Mouse (Mus musculus): ENCODE data around the gene Ctnna3. TPM values are rescaled to one million over a fixed set of nuclear protein-coding genes. Genes with fewer than 3 reads are reported as not detected.

The Ctnna3 gene
- polyA plus RNA-seq, 1 experiment from 2014 or later, result 1.1 TPM

DNA sequence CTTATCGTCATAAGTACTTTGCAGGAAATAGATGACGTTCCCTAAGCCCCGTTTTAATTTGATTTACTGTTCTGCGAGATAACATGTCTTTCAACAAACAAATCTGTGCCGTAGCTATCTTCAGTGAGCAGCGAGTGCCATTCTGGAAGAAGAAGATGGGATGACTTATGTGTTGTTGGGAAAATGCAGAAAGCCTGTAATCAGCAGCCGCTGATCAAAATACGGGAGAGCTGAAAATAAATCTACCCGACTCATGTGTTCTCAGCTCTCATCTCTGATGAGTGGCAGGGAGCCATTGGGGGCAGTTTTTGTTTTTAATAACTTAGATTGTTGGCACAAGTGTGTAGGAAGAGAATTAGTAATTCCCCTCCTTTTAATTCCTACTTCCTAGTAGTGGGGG lies 633.8 kb downstream of the Ctnna3 start:
- no peaks in the 10 kb centered on the region for H3K36me3 ChIP-seq
- H3K4me3 ChIP-seq, result no peak overlapping the region
- 85% methylated on average over 9 of the region's 9 CpGs for WGBS
- H3K9ac ChIP-seq (replicated peaks), result no peak overlapping the region
- H3K27me3 ChIP-seq, result no peaks in the 10 kb centered on the region
- ATAC-seq (replicated peaks), result no peak
- H3K27ac ChIP-seq (replicated peaks), result no peak overlapping the region
- H3K4me1 ChIP-seq, result no peaks in the 10 kb centered on the region
- no peaks in the 10 kb centered on the region for H3K9me3 ChIP-seq
- no peak overlapping the region for H3K4me2 ChIP-seq (replicated peaks)

DNA sequence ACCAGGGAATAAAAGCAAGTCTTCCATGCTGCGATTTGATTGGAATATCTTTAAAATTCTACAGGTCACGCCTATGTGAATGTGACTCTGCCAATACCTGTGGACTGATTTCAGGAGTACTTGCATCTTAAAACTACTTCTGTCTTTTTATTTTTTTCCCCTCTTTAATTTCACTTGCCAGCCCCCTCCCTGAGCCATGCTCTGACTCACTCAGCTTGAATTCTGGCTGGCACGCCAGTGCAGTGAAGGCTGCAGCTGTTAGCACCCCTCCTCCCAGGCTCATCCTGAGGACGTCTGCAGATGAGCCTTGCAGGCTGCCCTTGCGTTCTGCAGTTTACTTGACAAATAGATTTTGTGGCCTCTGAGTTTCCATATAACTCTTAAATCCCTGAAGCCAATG lies 646.0 kb downstream of the Ctnna3 start:
- Histone ChIP-seq H3K4me2 (replicated peaks) (no peak overlapping the region), H3K27me3 (no peaks in the 10 kb centered on the region), H3K27ac (replicated peaks) (no peak overlapping the region), H3K9me3 (no peaks in the 10 kb centered on the region), H3K36me3 (no peaks in the 10 kb centered on the region), H3K9ac (replicated peaks) (no peak overlapping the region), H3K4me1 (peaks cover 15% of the 10 kb centered on the region), H3K4me3 (no peak overlapping the region)
- WGBS, result 40% methylated on average over 5 of the region's 5 CpGs
- ATAC-seq (replicated peaks), result peak; percentile 77

DNA sequence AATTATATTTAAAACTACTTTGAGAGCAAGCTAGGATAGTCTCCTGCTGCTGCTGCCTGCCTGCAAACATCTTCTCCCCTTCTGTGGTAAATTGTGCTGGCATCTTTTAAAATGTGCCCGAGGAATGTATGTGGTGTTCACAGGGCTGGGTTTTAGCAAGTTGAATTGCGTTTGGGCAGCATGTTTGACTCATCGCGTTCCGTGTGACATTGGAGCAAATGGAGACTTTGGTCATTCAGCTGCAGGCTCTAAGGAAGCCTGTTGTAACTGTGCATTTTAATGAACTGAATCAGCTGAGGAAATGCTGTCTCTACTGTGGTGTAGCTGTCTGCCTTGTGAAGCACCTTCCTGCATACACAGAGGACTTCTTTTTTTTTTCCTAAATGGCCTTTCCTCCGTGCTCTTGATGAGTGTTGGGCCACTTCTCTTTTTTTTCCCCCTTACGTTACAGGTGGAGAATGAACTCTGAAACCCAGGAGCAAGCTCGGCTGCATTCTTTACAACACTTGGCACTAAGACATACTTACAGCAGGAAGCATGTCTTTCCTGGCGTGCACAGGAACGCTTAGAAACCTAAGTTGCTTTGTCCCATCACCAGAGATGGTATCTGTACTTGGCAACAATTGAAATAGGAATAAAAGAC lies 646.6 kb downstream of the Ctnna3 start:
- Histone ChIP-seq H3K4me1 (peaks cover 15% of the 10 kb centered on the region), H3K36me3 (no peaks in the 10 kb centered on the region), H3K9me3 (no peaks in the 10 kb centered on the region), H3K9ac (replicated peaks) (no peak overlapping the region), H3K4me3 (no peak overlapping the region), H3K4me2 (replicated peaks) (no peak overlapping the region), H3K27me3 (no peaks in the 10 kb centered on the region), H3K27ac (replicated peaks) (no peak overlapping the region)
- no peak for ATAC-seq (replicated peaks)
- 56% methylated on average over 10 of the region's 10 CpGs for WGBS

DNA sequence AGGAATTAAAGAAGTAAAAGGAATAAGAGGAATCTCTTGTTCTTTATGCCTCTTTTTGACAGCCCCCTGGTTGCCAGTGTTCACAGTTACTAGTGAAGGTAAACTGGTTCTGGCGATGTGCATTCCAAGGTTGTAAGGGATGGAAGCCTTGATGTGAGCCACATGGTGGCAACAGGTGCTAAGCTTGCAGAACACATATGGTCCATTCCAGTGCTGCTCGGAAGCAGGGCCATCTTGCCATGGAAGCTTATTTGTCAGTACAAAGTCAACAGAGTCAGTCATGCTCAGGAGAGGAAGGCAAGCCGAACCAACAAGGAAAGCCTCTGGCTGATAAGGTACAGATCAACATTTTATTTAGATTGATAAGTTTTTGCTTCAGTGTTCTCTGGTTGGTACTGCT lies 652.4 kb downstream of the Ctnna3 start:
- ATAC-seq (replicated peaks), result no peak
- Histone ChIP-seq H3K36me3 (no peaks in the 10 kb centered on the region), H3K9ac (replicated peaks) (no peak overlapping the region), H3K9me3 (no peaks in the 10 kb centered on the region), H3K4me2 (replicated peaks) (no peak overlapping the region), H3K27ac (replicated peaks) (no peak overlapping the region), H3K27me3 (no peaks in the 10 kb centered on the region), H3K4me1 (peaks cover 26% of the 10 kb centered on the region), H3K4me3 (no peak overlapping the region)
- 86% methylated on average over 3 of the region's 3 CpGs for WGBS

DNA sequence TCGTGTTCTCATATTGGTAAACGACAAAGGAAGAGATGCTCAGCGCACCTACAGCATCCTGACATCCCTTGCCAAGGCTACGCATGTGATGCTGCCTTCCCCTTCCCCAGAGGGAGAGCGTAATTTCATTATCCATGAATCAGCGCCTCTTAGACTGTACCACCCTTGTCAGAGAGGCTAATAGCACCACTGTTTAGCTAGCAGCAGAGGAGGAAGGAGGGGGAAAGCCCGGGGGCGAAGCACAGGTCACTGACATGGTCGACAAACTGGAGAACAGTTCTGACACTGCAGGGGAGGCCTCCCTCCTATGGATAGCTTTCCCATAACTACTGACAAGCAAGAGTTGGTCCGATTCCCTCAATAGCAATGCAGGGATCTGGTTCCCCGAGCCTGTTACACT lies 653.9 kb downstream of the Ctnna3 start:
- Histone ChIP-seq H3K27me3 (peaks cover 5% of the 10 kb centered on the region; the same call in 1 of the 2 replicates), H3K27ac (replicated peaks) (no peak overlapping the region), H3K36me3 (no peaks in the 10 kb centered on the region), H3K4me1 (peaks cover 36% of the 10 kb centered on the region), H3K4me3 (peak overlapping the region; percentile 5; the same call in 1 of the 2 replicates), H3K4me2 (replicated peaks) (peak overlapping the region; percentile 22), H3K9ac (replicated peaks) (no peak overlapping the region), H3K9me3 (no peaks in the 10 kb centered on the region)
- 50% methylated on average over 11 of the region's 11 CpGs for WGBS
- peak; percentile 21; the same call in 1 of the 2 replicates for ATAC-seq (replicated peaks)

DNA sequence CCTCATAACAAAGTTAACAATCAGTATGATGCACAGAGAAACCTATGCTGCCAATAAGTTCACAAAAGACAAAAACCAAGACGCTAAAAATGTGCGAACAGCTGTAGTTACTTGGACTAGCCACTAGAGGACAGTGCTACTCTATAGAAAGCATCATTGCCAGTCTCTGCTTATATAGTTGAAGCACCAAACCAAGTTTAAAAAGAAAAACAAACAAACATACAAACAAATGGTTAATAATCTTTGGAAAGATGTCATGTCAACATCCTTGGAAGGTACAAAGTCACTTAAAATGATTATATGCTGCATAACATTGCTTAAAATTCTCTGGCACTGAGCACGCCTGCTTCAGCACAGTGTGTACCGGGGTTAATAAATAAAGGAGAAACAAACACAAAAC lies 654.6 kb downstream of the Ctnna3 start:
- H3K36me3 ChIP-seq, result no peaks in the 10 kb centered on the region
- H3K4me2 ChIP-seq (replicated peaks), result peak overlapping the region; percentile 88
- H3K9ac ChIP-seq (replicated peaks), result no peak overlapping the region
- peak overlapping the region; percentile 53 for H3K4me3 ChIP-seq
- no peak; the same call in 1 of the 2 replicates for ATAC-seq (replicated peaks)
- peaks cover 40% of the 10 kb centered on the region for H3K4me1 ChIP-seq
- no peaks in the 10 kb centered on the region for H3K9me3 ChIP-seq
- no peak overlapping the region for H3K27ac ChIP-seq (replicated peaks)
- WGBS, result 30% methylated on average over 4 of the region's 4 CpGs
- peaks cover 7% of the 10 kb centered on the region; the same call in 1 of the 2 replicates for H3K27me3 ChIP-seq

DNA sequence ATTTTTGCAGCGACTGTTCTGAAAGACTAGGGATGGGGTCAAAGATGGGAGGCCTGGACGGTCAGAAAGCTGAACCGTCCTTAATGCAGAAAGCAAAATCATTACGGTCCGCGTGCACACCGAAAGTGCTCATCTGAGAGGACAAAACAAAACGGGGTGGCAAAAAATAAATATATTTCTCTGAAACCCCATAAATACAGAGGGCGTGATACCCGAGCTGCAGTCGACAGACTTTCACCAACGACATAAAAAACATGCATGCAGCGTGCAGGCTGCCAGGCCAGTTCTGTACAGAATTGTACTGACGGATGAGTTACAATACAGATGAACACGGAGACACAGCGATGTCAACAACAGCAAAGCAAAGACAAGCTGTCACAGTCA lies 656.3 kb downstream of the Ctnna3 start:
- Histone ChIP-seq H3K9ac (replicated peaks) (peak overlapping the region; percentile 66), H3K27ac (replicated peaks) (no peak overlapping the region; the same call in 1 of the 2 replicates)

DNA sequence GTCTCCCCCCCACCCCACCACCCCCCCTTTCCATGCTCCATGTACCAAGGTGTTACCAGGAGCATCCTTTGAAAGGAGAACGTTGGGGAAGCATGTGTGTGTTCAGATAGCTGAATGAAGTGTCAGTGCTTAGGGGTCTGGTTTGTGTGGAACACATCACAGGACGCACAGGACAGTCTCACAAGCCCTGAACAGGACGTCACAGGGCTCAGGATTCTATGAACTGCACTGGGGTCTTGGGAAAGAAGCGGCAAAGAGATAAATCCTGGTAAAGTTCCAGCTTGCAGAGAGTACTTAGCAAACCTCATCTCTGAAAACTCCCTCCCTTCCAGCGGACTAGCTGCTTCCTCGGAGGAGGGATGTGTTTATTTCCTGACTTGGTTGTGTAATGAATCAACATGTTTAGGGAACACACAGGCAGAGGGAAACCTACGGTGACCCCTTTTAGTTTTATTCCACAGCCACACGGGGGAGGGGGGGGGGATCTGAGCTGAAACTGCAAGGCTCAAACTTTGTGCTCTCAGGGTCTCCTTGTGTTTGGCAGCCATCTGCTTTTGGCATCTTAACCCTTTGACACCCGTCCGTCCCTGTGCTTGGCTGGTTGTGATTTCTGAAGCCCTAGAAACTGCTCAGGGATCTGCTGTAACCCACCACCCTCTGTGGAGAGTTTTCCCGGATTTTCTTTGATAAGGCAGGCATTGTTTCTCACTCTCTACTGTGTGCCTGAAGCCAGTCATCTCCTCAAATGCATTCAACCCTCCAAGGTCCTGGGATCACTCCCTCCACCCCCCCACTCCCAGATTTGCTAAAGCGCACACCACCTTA lies 656.9 kb downstream of the Ctnna3 start:
- Histone ChIP-seq H3K27ac (replicated peaks) (peak overlapping the region; percentile 35; the same call in 1 of the 2 replicates), H3K9me3 (no peaks in the 10 kb centered on the region), H3K4me3 (peak overlapping the region; percentile 53), H3K9ac (replicated peaks) (peak overlapping the region; percentile 66), H3K27me3 (peaks cover 7% of the 10 kb centered on the region; the same call in 1 of the 2 replicates), H3K4me1 (peaks cover 47% of the 10 kb centered on the region), H3K4me2 (replicated peaks) (peak overlapping the region; percentile 88), H3K36me3 (no peaks in the 10 kb centered on the region)
- 0 out of 2 replicates have a peak, but pooled peaks have one; percentile 18 for ATAC-seq (replicated peaks)
- WGBS, result 5% methylated on average over 12 of the region's 12 CpGs

More for the DNA sequence above, 656.3 kb downstream of the Ctnna3 start:
- peak overlapping the region; percentile 53 for H3K4me3 ChIP-seq
- H3K27me3 ChIP-seq, result peaks cover 7% of the 10 kb centered on the region; the same call in 1 of the 2 replicates
- no peaks in the 10 kb centered on the region for H3K9me3 ChIP-seq
- no peak for ATAC-seq (replicated peaks)
- H3K36me3 ChIP-seq, result no peaks in the 10 kb centered on the region
- WGBS, result 59% methylated on average over 16 of the region's 16 CpGs
- H3K4me2 ChIP-seq (replicated peaks), result peak overlapping the region; percentile 88
- peaks cover 47% of the 10 kb centered on the region for H3K4me1 ChIP-seq

DNA sequence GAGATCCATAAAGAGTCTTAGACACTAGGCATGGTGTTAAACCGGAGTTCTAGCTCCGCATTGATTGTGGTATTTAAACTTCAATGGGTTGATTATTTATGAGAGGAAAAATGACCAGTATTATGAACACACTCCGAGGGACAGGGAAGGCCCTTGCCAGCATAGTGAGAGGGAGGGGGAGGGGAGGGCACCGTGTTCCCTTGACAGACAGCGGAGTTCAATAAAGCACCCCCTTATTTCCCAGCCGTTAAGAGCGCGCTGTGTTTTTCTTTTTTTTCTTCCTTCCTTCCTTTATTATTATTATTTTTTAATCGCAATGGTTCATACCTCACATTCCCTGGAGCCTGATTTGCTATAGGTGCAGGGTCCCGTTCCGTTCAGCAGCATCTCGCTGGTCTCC lies 657.6 kb downstream of the Ctnna3 start:
- ATAC-seq (replicated peaks), result 0 out of 2 replicates have a peak, but pooled peaks have one; percentile 8
- Histone ChIP-seq H3K27ac (replicated peaks) (peak overlapping the region; percentile 42; the same call in 1 of the 2 replicates), H3K4me1 (peaks cover 47% of the 10 kb centered on the region), H3K4me2 (replicated peaks) (peak overlapping the region; percentile 88), H3K9me3 (no peaks in the 10 kb centered on the region), H3K36me3 (no peaks in the 10 kb centered on the region), H3K4me3 (peak overlapping the region; percentile 53), H3K27me3 (peaks cover 7% of the 10 kb centered on the region; the same call in 1 of the 2 replicates), H3K9ac (replicated peaks) (peak overlapping the region; percentile 66)
- WGBS, result 0% methylated on average over 12 of the region's 12 CpGs

DNA sequence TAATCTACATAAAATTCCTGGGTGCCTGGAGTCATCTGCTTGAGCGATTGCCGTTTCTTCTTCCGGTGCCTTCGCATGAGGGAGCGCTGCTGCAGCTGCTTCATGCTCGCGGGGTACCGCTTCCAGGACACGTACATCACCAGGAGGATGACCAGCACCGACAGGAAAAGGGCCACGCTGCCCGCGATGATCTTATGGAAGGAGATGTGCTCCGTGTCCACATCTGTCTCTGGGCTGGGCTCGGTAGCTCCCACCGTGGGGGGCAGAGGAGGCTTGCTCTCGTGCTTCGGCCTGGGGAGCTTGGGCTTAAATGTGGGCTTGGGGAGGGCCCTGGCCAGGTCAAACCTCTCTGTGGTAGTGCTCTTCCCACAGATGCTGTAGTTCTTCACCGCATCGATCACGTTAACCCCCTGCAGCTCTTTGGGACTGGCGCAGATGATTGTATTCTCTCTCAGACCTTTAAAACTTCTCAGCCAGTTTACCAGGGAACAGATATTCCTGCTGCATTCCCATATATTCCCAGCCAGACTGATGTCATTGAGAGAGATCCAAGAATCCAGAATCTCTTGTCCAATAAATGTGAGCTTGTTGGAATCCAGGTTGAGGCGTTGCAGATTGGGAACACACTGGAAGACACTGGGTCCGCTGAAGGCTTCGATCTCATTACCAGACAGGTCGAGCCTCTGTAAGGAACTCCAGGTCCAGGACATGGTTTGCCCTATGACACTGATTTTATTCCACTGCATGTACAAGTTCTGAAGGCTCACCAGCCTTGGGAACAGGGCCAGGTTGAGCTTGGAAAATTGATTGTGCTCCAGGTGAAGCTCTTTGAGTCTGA lies 658.3 kb downstream of the Ctnna3 start:
- peaks cover 45% of the 10 kb centered on the region for H3K4me1 ChIP-seq
- H3K4me2 ChIP-seq (replicated peaks), result peak overlapping the region; percentile 88
- peak overlapping the region; percentile 66 for H3K9ac ChIP-seq (replicated peaks)
- no peaks in the 10 kb centered on the region for H3K9me3 ChIP-seq
- peak overlapping the region; percentile 53 for H3K4me3 ChIP-seq
- ATAC-seq (replicated peaks), result 0 out of 2 replicates have a peak, but pooled peaks have one; percentile 11
- peak overlapping the region; percentile 42 for H3K27ac ChIP-seq (replicated peaks)
- H3K27me3 ChIP-seq, result peaks cover 7% of the 10 kb centered on the region; the same call in 1 of the 2 replicates
- 4% methylated on average over 26 of the region's 26 CpGs for WGBS
- H3K36me3 ChIP-seq, result no peaks in the 10 kb centered on the region

DNA sequence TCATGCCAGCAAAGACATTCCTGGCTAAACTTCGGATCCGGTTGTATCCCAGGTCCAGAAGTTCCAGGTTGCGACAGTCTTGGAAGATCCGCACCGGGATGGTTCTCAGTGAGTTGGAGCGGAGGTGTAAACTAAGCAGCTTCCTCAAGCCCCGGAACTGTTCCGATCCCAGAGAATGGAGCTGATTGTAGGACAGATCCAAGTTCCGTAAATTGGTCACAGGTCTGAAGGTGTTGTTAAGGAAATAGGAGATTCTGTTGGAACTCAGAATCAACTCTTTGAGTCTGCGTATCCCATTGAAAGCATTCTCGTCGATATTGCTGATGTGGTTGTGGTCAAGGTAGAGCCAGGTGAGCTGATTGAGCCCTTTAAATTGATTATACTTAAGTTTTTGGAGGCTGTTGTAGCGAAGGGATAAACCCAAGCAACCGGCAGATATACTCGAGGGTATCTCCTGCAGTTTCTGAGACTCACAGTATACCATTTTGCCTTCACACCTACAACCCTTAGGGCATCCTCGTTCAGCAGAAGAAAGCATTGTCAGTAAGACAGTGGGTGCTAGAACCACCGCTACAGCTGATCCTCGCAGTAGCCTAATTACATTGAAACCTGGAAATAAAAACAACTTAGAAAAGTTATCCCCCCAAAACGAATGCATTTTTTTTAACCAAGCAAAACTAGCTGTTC lies 659.0 kb downstream of the Ctnna3 start:
- ATAC-seq (replicated peaks), result no peak
- H3K9ac ChIP-seq (replicated peaks), result peak overlapping the region; percentile 14; the same call in 1 of the 2 replicates
- 28% methylated on average over 19 of the region's 19 CpGs for WGBS
- no peaks in the 10 kb centered on the region for H3K36me3 ChIP-seq
- peaks cover 7% of the 10 kb centered on the region; the same call in 1 of the 2 replicates for H3K27me3 ChIP-seq
- peaks cover 44% of the 10 kb centered on the region for H3K4me1 ChIP-seq
- peak overlapping the region; percentile 88 for H3K4me2 ChIP-seq (replicated peaks)
- no peaks in the 10 kb centered on the region for H3K9me3 ChIP-seq
- H3K4me3 ChIP-seq, result peak overlapping the region; percentile 53
- no peak overlapping the region for H3K27ac ChIP-seq (replicated peaks)
